Mouse (Mus musculus) olfactory bulb, adult 2 months (tissue): Measurements from ENCODE around the gene Ins1. TPM values are rescaled to one million over a fixed set of nuclear protein-coding genes. Genes with fewer than 3 reads are reported as not detected.

Experiments
- H3K27ac ChIP-seq: fragments of 200-500 bp; 2 replicates; pipeline ENCODE4 v1.5.1; 2012; ENCODE audit warnings: low read depth, low read length; ENCODE audit not compliant: insufficient read depth
- H3K4me1 ChIP-seq: fragments of 200-500 bp; 2 replicates; pipeline ENCODE4 v1.6.1; 2012; ENCODE audit warnings: low read length; ENCODE audit not compliant: control insufficient read depth, insufficient read depth
- H3K4me3 ChIP-seq: fragments of 200-500 bp; 2 replicates; pipeline ENCODE4 v1.5.1; 2012; ENCODE audit warnings: mild to moderate bottlenecking, low read depth, low read length, moderate library complexity; ENCODE audit not compliant: insufficient read depth
- CTCF ChIP-seq: fragments of 200-500 bp; IDR thresholded peaks from 2 replicates; pipeline ENCODE4 v1.5.1; 2012; ENCODE audit warnings: low read depth, mild to moderate bottlenecking, low read length, moderate library complexity; ENCODE audit not compliant: insufficient read depth
- POLR2A ChIP-seq: fragments of 200-500 bp; IDR thresholded peaks from 2 replicates; pipeline ENCODE4 v1.6.1; 2012; ENCODE audit warnings: mild to moderate bottlenecking, low read depth, low read length, moderate library complexity; ENCODE audit not compliant: insufficient read depth
- polyA plus RNA-seq: library from polyadenylated mRNA; stranded (reverse); fragments of >200 nt; gene quantifications from 2 replicates; pipeline ENCODE4 v1.2.4, GENCODE M21; 2012; ENCODE audit warnings: low replicate concordance; ENCODE audit not compliant: missing spikeins, insufficient read depth, insufficient read length

Ins1 gene
- not detected in 2 replicates for polyA plus RNA-seq

GRCm38 (mm10) chr19:52263997-52264396 lies at the start of gene Ins1:
Gene Ins1 (plus strand): TSS chr19:52264297.
- Histone ChIP-seq H3K4me3 (no peak within 1 kb of the TSS), H3K27ac (no peak within 1 kb of the TSS), H3K4me1 (no peaks in the 10 kb centered on the region)
- TF ChIP-seq CTCF (no peak), POLR2A (no peak)
